ENCODE assay signal across 8 mouse cellular contexts in the genomic region with DNA sequence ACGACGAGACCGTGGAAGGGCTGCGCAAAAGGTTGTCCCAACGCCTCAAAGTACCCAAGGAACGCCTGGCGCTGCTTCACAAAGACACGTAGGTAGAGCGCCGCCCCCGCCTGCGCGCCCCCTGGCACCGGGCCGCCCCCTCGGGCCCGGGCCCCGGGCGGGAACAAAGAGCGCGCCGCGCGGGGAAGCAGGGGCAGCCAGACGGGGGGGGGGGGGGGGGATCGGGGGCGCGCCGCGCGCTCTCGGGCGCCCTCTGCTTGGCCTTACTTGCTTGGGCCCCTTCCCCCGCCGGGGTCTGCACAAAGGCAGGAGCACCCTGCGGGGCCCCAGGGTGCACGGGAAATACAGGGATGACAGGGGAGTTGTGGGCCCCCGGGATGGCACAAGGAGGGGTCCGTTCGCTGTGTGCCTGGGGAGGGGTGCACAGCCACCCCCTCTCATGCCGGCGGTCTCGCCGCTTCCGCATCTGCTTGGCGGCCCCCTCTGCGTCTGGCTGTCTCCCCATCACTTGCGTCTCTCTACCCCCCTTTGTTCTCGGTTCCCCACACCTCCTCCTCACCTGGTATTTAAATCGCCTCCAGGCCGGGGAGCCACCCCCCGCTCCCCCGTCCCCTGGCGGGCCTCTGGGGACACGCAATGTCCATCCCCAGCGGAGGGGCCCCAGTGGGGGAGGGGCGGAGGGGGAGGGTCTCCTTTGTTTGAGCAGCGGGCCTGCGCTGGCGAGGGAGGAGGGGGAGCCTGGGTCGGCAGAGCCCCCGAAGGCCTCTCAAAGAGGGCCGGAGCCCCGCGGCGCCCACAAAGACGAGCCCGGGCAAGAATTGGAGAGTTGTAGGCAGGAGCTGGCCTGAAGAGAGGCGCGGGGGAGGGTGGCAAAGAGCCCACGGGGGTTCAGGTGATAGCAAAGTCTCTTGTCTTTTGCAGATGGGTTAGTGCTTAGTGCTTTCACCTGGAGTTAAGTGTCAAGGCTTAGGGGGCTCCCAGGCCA. TPM values are rescaled to one million over a fixed set of nuclear protein-coding genes. Genes with fewer than 3 reads are reported as not detected.
DNase-seq lines count a peak whose midpoint lies in the region; ATAC-seq and TF ChIP-seq lines count a peak whose summit lies in the region.

No protein-coding gene starts in this region.

- H3K36me3 ChIP-seq in forebrain, embryonic 16.5 days (ENCODE audit: control insufficient read depth, insufficient read depth) = peaks cover 18% of the 10 kb centered on the region
- H3K36me3 ChIP-seq in intestine, postnatal 0 days (ENCODE audit: control insufficient read depth, insufficient read depth) = peaks cover 55% of the 10 kb centered on the region
- peaks cover 69% of the 10 kb centered on the region for H3K36me3 ChIP-seq in lung, embryonic 14.5 days (ENCODE audit: insufficient read depth)

- peaks cover 20% of the 10 kb centered on the region for H3K4me1 ChIP-seq in brown adipose tissue, adult 24 weeks (ENCODE audit: control insufficient read depth, insufficient read depth, insufficient read length, low read length)
- peaks cover 40% of the 10 kb centered on the region for H3K4me1 ChIP-seq in forebrain, embryonic 16.5 days (replicated peaks; ENCODE audit: control insufficient read depth, insufficient read depth, low read length)
- peaks cover 23% of the 10 kb centered on the region for H3K4me1 ChIP-seq in intestine, postnatal 0 days (replicated peaks; ENCODE audit: control insufficient read depth, insufficient read depth, low read length)
- H3K4me1 ChIP-seq in lung, embryonic 14.5 days (ENCODE audit: insufficient read depth) = peaks cover 10% of the 10 kb centered on the region; the same call in 1 of the 2 replicates

- H3K9ac ChIP-seq in forebrain, embryonic 16.5 days (replicated peaks; ENCODE audit: low read depth, low read length) = peak overlapping the region; percentile 98
- H3K9ac ChIP-seq in intestine, postnatal 0 days (ENCODE audit: low read depth, low read length) = peak overlapping the region; percentile 74
- peak overlapping the region; percentile 99 for H3K9ac ChIP-seq in lung, embryonic 14.5 days

- no peaks in the 10 kb centered on the region for H3K27me3 ChIP-seq in forebrain, embryonic 16.5 days (replicated peaks; ENCODE audit: control insufficient read depth, insufficient read depth, low read length)
- no peaks in the 10 kb centered on the region for H3K27me3 ChIP-seq in intestine, postnatal 0 days (replicated peaks; ENCODE audit: control insufficient read depth, insufficient read depth, low read length)
- H3K27me3 ChIP-seq in lung, embryonic 14.5 days (ENCODE audit: insufficient read depth, low read length) = no peaks in the 10 kb centered on the region

- H3K9me3 ChIP-seq in forebrain, embryonic 16.5 days (ENCODE audit: control insufficient read depth, low read length) = no peaks in the 10 kb centered on the region
- H3K9me3 ChIP-seq in intestine, postnatal 0 days (ENCODE audit: control insufficient read depth) = no peaks in the 10 kb centered on the region
- no peaks in the 10 kb centered on the region for H3K9me3 ChIP-seq in lung, embryonic 14.5 days (ENCODE audit: low read depth, low read length)

- WGBS in forebrain, embryonic 16.5 days = under 1% methylated on average over 48 of the region's 71 CpGs
- under 1% methylated on average over 57 of the region's 71 CpGs for WGBS in intestine, postnatal 0 days
- WGBS in lung, embryonic 14.5 days = under 1% methylated on average over 66 of the region's 71 CpGs

- peak overlapping the region; percentile 94 for H3K4me2 ChIP-seq in forebrain, embryonic 16.5 days (ENCODE audit: low read length)
- peak overlapping the region; percentile 86 for H3K4me2 ChIP-seq in intestine, postnatal 0 days (replicated peaks; ENCODE audit: low read depth)
- peak overlapping the region; percentile 100 for H3K4me2 ChIP-seq in lung, embryonic 14.5 days

- TF ChIP-seq CTCF in intestine, postnatal 0 days (IDR thresholded peaks at IDR 0.05; ENCODE audit: low read depth) = peak; percentile 5; the same call in 1 of the 2 replicates
- peak; percentile 28 for TF ChIP-seq CTCF in lung, embryonic 14.5 days (IDR thresholded peaks at IDR 0.05; ENCODE audit: low read depth)

- ATAC-seq in forebrain, embryonic 16.5 days = peak; percentile 10
- ATAC-seq in intestine, postnatal 0 days = no peak
- no peak for ATAC-seq in lung, embryonic 14.5 days (ENCODE audit: insufficient read depth)

- peak overlapping the region; percentile 80 for H3K27ac ChIP-seq in brown adipose tissue, adult 24 weeks (replicated peaks; ENCODE audit: low read depth, low read length)
- H3K27ac ChIP-seq in forebrain, embryonic 16.5 days (ENCODE audit: low read length) = peak overlapping the region; percentile 99
- peak overlapping the region; percentile 92 for H3K27ac ChIP-seq in intestine, postnatal 0 days (ENCODE audit: low read depth, low read length)
- H3K27ac ChIP-seq in lung, embryonic 14.5 days (ENCODE audit: low read depth) = peak overlapping the region; percentile 100

- H3K4me3 ChIP-seq in brown adipose tissue, adult 24 weeks (ENCODE audit: insufficient read depth, low read depth, low read length) = peak overlapping the region; percentile 86
- H3K4me3 ChIP-seq in forebrain, embryonic 16.5 days (replicated peaks; ENCODE audit: low read length) = peak overlapping the region; percentile 63
- H3K4me3 ChIP-seq in intestine, postnatal 0 days (ENCODE audit: low read depth, low read length) = peak overlapping the region; percentile 95
- H3K4me3 ChIP-seq in lung, embryonic 14.5 days (ENCODE audit: low read depth, low read length) = peak overlapping the region; percentile 99

- DNase-seq in lung, adult 18-20 months = peak; percentile 55 to 56
- DNase-seq in lung, postnatal 25 days (ENCODE audit: low spot score) = no peak
- peak; percentile 83 for DNase-seq in lung, embryonic 14.5 days
- peak; percentile 84 for DNase-seq in right cerebral cortex, postnatal 4 days
- DNase-seq in adipocyte (ENCODE audit: low spot score) = no peak

RNA-seq across cellular contexts. Expression of a gene that starts 2.4 kb away (rescaled TPM):
- 25.5 and 31.6 TPM in 2 replicates for polyA plus RNA-seq in brown adipose tissue, adult 24 weeks (2012; ENCODE audit: insufficient read depth, insufficient read length, missing spikeins)
- polyA plus RNA-seq in forebrain, embryonic 16.5 days (2015; fragmentation: Nextera tagmentation; extraction: Ambion mirVana) = 26.5 and 30.9 TPM in 2 replicates
- 18.1 and 19.5 TPM in 2 replicates for polyA plus RNA-seq in intestine, postnatal 0 days (2015; fragmentation: Nextera tagmentation; extraction: Ambion mirVana)
- 32.6 and 34.2 TPM in 2 replicates for polyA plus RNA-seq in lung, embryonic 14.5 days (2014; fragmentation: Nextera tagmentation; extraction: Ambion mirVana)

RNA-seq across cellular contexts. Expression of a gene that starts 9.9 kb away (rescaled TPM):
- 1.1 and 1.5 TPM in 2 replicates for polyA plus RNA-seq in brown adipose tissue, adult 24 weeks (2012; ENCODE audit: insufficient read depth, insufficient read length, missing spikeins)
- 33.0 and 44.5 TPM in 2 replicates for polyA plus RNA-seq in forebrain, embryonic 16.5 days (2015; fragmentation: Nextera tagmentation; extraction: Ambion mirVana)
- polyA plus RNA-seq in intestine, postnatal 0 days (2015; fragmentation: Nextera tagmentation; extraction: Ambion mirVana) = 2.1 and 2.7 TPM in 2 replicates
- 3.8 and 5.5 TPM in 2 replicates for polyA plus RNA-seq in lung, embryonic 14.5 days (2014; fragmentation: Nextera tagmentation; extraction: Ambion mirVana)

RNA-seq across cellular contexts. Expression of a gene that starts 12.1 kb away (rescaled TPM):
- 1,146 and 1,395 TPM in 2 replicates for polyA plus RNA-seq in brown adipose tissue, adult 24 weeks (2012; ENCODE audit: insufficient read depth, insufficient read length, missing spikeins)
- polyA plus RNA-seq in forebrain, embryonic 16.5 days (2015; fragmentation: Nextera tagmentation; extraction: Ambion mirVana) = 404 and 433 TPM in 2 replicates
- polyA plus RNA-seq in intestine, postnatal 0 days (2015; fragmentation: Nextera tagmentation; extraction: Ambion mirVana) = 1,009 and 1,013 TPM in 2 replicates
- polyA plus RNA-seq in lung, embryonic 14.5 days (2014; fragmentation: Nextera tagmentation; extraction: Ambion mirVana) = 493 and 529 TPM in 2 replicates

RNA-seq across cellular contexts. Expression of a gene that starts 15.3 kb away (rescaled TPM):
- 15.1 and 27.5 TPM in 2 replicates for polyA plus RNA-seq in brown adipose tissue, adult 24 weeks (2012; ENCODE audit: insufficient read depth, insufficient read length, missing spikeins)
- polyA plus RNA-seq in forebrain, embryonic 16.5 days (2015; fragmentation: Nextera tagmentation; extraction: Ambion mirVana) = 318 and 335 TPM in 2 replicates
- polyA plus RNA-seq in intestine, postnatal 0 days (2015; fragmentation: Nextera tagmentation; extraction: Ambion mirVana) = 222 and 228 TPM in 2 replicates
- 71.8 and 71.9 TPM in 2 replicates for polyA plus RNA-seq in lung, embryonic 14.5 days (2014; fragmentation: Nextera tagmentation; extraction: Ambion mirVana)

RNA-seq across cellular contexts. Expression of a gene that starts 22.2 kb away (rescaled TPM):
- polyA plus RNA-seq in brown adipose tissue, adult 24 weeks (2012; ENCODE audit: insufficient read depth, insufficient read length, missing spikeins) = 10.9 and 14.9 TPM in 2 replicates
- polyA plus RNA-seq in forebrain, embryonic 16.5 days (2015; fragmentation: Nextera tagmentation; extraction: Ambion mirVana) = 8.5 and 10.6 TPM in 2 replicates
- 12.7 and 13.9 TPM in 2 replicates for polyA plus RNA-seq in intestine, postnatal 0 days (2015; fragmentation: Nextera tagmentation; extraction: Ambion mirVana)
- 8.3 and 9.7 TPM in 2 replicates for polyA plus RNA-seq in lung, embryonic 14.5 days (2014; fragmentation: Nextera tagmentation; extraction: Ambion mirVana)

Comparison
In these comparisons a context has a peak if more than half of its experiments do, and no peak if none do; other contexts are left out.
1. DNase-seq: peak in lung, adult 18-20 months (2 of 2), lung, embryonic 14.5 days (single experiment) and right cerebral cortex, postnatal 4 days (single experiment); none in lung, postnatal 25 days (single experiment) and adipocyte (single experiment).
2. Peak in every context shown above with its lines, with median percentiles within 50 percentile points of each other: H3K27ac ChIP-seq, H3K4me3 ChIP-seq, H3K4me2 ChIP-seq and H3K9ac ChIP-seq.